Mouse (Mus musculus): ENCODE data around the gene Cib2.
A peak's percentile ranks its signal among the peaks of the same experiment; 100 is the strongest.

The Cib2 gene

DNA sequence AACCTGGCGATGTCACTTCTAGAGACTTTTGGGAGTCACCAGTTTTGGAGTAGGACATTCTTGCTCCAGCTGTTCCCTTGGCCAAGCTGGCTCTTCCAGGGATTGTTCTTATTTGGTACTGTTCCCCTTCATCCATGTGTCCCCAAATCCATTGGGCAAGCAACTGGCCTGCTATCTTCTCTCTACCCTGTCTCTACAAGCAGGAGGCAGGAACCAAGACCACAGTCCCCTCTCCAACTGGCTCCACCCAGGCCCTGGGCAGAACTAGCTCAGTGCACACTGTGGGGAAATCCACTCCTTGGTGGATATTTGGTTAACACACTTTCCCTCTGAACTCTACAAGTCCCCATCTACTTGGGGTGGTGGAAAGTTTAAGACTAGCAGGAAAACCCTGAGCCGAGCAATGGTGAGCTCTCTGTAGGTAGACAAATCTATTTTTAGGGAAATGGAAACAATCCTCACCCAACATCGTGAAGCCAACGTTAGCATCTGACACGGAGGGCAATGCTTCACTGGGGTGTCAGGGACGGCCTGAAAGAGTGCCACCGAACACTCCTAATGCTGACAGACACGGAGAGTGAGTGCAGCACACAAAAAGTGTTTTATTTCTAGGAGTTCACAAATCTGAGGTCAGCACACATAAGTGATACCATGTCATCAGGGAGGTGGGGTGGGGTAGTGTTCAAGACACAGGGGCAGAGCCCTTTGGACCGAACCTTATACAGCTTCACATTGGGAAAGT lies 15.6 kb downstream of the Cib2 start:
- DNase-seq: no peak

DNA sequence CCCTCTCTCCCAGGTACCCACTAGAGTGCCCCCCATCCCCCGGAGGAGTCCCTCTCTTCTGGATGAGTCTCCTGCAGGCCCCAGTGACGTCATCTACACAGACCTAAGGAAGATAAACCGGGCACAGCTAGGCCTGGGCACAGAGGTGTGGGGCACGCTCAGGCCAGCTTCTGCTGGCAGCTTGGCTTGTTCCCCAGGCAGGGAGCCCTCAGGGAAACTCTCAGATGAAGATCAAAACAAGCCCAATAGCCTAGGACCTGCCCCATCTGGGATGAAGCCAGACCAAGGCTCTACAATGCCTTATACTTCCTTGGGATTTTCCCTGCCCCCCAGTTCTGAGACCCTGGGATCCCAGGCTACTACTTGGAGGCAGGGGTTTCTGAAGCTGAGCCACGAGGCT lies 19.2 kb downstream of the Cib2 start:
- DNase-seq: no peak

DNA sequence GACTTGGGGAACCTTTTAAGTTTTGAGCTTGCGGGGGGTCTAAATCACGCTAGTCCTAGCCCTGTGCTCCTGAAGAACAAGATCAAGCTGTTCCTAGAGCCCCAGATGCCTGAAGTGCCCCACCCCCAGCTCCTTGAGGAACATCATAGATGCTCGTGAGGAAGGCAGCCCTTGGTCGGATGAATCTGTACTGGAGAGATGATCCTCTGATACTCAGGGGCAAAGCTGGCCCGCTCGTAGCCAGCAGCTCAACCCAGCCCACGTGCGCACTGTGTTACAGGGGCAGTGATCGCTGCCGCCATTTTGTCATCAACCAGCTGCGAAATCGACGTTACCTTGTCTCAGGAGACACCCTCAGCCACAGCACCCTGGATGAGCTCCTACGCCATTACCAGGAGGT lies 21.3 kb downstream of the Cib2 start, which contains the start of gene Sh2d7:
Gene Sh2d7, plus strand, starts transcription at position 301 of the 400 bp plus-strand sequence.
- DNase-seq: no peak

DNA sequence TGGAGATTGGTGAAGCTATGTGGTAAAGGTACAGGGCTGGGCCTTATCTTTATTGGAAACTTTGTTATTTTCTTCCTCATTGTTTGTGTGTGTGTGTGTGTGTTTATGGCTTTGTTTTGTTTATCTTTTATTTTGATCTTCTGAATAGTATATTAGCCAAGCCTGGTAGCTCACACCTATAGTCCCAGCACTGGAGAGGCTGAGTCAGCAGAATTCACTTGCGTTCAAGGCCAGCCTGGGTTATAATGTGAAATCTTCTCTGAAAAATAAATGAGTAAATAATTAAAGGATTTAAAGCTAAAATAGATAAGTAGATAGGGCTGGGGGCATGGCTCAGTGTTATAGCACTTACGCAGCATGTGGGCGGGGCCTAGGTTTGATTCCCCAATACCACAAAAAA lies 21.8 kb downstream of the Cib2 start:
- DNase-seq: no peak

DNA sequence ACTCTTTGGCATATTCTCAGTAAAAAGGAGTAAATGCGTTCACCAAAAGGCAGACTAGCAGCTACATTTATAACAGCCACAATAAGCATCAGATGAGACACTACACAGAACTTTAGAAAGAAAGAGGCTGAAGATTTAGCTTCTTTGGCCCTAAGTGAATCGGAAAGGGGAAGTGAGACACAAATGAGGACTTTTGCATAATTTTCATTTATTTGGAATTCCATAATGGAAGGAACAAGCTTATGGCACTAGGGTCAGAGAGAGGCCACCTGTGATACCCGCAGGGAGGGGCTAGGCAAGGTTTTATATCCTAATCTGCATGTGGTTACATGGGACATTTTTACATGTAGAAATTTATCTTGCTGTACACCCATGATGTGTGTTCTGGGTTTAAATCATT lies 22.5 kb downstream of the Cib2 start:
- no peak for DNase-seq

DNA sequence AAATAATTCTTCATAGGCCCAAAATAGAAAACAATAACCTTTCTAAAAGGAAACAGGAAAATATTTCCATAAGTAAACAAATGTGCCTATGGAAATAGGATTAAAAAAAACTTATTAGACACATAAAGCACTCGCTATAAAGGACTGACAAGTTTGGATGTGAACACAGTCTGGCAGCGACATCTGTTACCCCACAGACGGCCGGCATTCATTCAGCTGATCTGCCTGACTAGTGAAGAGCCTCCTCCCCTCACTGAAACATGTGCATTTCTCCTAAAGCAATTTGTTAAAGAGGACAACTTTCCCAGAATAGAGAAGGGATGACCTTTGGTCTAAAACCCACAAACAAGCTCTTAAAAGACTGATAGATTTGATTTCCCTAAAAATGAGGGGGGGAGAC lies 23.0 kb downstream of the Cib2 start:
- DNase-seq: no peak

DNA sequence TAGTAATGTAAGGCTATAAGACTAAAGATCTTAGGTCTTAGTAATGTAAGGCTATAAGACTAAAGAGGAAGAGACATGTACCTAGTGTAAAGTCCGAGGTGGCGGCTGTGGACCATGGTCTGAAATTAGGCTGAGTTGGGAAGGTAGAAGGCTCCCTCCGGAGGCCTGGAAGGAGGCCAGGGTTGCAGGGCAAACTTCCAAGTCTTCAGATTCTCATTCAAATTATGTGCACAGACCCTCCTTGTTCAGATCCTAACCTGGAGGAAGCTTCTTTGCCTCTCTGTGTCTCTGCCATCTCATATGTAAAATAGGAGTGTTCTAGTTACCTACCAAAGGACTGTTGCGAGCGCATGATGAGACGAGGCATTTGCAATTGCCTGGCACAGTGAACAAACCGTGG lies 23.8 kb downstream of the Cib2 start:
- DNase-seq: peak; percentile 54

DNA sequence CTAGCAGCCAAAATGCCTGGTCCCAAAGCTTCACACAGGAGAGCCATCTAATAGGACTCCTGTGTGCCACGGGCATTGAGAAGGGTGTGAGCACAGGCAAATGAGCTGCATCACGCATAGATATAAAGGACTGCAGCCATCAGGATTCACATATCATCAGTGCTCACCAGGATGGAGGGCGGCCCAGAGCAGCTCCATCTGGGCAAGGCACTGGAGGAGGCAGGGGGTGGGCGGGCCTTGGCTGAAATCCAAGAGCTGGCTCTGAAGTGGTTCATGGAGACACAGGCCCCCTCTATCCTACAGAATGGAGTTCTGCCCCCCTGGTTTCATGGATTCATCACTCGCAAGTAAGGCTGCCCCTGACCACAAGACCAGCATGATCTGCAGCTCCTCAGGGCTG lies 26.0 kb downstream of the Cib2 start:
- peak; percentile 27 for DNase-seq

DNA sequence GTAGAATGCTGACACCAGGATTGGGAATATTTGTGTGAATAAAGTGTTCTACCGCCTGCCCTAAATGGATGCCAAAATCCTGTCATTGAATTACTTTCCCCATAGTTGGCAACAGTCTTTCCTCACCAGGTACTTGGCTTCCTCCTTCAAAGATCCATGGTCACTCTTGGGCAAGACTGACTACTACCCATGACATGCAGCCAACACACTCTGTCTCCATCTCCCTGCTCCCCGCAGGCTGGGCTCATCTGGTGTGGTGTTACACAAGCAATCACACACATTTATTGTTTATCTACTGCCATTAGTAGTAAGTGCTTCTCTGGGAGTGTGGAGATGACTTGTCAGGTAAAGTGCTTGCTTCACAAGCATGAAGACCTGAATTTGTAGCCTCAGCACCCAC lies 27.1 kb downstream of the Cib2 start:
- no peak for DNase-seq

DNA sequence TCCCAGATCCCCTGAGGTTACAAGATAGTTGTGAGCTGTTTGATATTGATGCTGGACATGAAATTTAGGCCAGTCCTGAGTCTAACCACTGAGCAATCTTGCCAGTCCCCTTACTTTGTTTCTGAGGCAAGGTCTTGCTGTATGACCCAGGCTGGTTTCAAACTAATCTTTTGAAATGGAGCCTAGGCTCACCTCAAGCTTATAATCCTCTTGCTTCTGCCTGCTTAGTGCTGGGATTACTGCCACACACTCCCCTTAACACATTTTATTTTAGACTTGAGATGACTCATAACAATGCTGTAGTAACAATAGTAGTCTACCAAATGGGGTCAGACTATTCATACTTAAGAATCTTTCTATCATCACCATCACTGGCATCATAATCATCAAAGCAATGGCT lies 28.6 kb downstream of the Cib2 start:
- no peak for DNase-seq

DNA sequence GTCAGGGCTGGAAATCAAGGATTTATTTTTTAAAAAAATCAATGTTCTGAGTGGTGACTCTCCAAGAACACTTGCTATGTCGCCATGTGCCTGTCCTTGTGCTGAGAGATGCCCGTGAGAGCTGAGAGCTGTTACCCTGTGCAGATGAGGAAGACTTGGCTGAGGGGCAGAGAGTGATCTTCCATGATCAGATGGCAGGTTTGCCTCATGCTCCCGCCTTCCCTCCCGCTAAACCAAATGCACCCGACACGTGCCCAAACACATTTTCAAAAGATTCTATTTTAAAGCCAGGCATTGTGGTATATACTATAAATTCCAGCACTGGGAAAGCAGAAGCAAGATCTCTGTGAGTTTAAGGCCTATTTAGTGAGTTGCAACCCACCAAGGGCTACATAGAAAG lies 29.2 kb downstream of the Cib2 start:
- DNase-seq: no peak

DNA sequence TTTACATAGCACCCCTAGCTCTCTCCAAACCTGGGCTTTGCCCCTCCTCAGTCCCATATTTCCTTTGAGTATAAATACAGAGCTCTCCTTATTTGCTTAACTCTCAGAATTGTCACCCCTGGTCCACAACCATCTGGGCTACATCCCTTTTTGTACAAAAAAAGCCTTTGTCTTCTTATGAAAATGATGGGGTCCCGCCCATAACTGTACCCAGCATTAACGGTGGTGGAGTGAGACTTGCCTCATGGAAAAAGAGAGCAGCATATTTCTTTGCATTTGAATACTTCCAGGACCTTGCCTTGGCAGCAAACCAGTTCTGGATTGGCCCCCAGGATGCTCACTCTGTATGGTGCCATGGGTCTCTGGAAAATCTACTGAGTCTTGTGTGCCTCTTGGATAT lies 30.1 kb downstream of the Cib2 start:
- no peak for DNase-seq

DNA sequence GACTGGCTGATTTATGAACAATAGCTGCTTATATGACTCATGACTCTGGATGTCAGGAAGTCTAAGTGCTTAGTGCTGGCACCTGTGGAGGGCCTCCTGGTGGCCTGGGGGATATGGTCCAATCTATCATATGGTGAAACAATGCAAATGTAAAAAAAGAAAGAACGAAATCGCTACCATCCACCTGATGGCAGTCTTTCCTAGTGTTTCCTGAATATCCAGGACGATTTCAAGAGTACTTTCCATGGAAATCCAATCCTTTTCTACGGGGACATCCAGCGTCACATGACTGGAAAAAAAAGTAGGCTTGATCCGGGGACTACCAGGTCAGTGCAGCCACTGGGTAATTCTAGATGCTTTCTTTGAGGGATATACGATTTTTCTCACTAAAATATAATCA lies 32.3 kb downstream of the Cib2 start:
- no peak for DNase-seq

DNA sequence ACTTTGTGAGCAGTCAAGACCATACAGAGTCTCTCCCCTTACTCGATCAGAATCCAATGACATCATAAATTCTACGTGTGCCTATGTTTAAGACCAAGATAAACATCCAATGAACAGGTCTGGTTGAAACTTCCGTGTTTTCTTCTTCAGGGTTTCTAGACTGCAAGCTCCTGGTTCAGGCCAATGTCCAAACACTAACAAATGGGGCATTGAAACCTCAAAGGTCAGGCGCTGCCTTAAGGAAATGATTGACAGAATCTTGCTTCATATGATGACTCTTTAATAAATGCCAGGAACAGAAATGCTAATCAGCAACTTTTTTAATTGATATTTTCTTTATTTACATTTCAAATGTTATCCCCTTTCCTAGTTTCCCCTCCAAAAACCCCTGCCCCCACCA lies 39.7 kb downstream of the Cib2 start:
- peak; percentile 25 for DNase-seq

DNA sequence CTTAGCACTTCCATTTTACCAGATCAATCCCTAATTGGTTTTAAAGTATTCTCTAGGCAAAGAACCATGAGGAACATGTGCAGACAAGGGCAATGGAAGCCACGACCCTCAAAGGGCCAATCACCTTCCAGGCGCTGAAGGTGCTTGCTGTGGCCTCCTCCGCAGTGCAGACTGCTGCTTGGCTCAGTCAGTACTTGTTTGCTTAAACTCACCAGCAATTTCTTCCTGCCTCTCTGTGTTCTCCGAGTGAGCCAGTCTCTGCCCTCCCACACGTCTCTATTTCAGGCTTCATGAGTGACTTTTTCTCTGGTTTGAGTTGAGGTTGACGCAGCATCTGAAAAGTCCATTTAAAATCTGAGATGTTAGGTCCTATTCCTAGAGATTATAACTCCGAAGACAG lies 41.1 kb downstream of the Cib2 start:
- no peak for DNase-seq

DNA sequence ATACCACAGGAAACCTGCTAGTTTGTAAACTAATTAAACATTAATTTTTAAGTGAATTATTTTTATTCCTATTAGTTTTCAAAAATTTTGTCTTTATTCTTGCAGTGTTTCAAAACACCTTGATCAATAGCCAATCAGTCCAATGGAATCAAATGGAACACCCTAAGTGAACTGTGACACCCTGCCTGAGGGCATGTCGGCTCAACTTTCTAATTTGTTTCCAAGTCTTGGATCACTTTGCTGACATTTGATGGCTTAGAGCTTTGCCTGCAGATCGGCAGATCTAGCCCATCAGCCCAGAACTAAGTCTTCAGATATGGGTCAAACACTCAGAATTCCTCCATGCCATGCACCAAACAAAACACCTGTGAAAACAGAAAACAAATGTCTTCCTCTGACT lies 44.0 kb downstream of the Cib2 start:
- no peak for DNase-seq

DNA sequence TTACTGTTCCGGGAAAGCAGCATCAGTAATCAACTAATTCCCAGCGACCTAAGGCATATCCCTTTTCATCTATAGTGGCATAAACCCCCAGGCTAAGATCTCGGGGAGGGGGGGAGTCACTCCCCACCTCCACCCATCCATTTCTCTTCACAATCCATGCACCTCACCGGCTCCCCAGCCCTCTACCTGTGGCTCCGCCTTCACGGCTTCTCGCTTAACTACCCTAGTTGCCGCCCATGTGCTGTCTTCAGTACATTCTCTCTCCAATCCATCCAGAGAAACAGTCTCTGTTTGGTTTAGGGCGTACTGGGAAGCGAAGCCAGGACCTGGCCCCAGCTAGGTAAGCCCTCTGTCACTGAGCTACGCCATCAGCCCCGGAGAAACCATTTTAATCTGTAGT lies 57.1 kb downstream of the Cib2 start:
- DNase-seq: peak; percentile 32

DNA sequence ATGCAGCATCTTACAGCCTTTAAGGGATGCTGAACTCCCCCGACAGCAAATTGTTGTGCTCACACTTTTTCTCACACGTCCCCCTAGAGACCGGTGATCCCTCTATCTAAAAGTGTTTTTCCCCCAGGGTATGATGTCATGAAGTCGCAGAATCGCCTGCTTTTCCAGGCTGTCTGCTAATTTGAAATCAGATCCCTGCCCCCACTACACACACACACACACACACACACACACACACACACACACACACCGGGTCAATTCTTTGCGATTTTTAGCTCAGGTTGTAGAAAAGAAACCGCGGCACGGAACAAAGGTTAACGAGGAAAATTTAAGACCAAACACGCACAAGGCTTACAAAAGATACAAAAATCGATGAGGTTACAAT lies 57.9 kb downstream of the Cib2 start:
- DNase-seq: no peak

DNA sequence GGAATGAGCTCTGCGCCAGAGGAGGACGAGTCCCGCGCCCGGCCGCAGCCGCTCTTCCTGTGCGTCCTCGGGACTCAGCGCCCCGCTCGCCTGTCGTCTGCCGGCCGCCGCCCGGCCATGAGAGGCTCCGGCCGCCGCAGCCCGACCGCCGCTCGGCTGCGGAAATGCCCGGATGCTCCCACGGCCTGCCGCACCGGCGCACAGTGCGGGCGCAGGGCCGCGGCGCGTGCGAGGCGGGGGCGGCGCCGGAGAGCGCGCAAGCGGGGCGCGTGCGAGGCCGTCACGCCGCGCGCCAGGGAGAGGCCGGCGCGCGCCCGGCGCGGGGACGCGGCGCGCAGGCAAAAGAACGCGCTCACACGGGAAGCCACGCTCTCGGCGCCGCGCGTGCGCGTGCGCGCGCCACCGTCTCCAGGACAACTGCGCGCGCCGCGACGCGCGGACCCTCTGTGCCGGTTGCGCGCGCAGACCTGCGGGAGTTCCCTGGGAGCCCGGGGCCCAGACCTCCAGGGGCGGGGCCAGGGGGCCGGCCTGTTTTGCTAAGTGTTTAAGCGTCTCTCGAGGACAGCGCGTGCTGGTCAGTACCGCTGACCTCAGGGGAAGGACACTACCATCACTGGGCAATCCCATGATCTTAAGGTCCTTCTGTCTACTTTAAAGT lies 58.4 kb downstream of the Cib2 start, which contains the start of gene Dmxl2:
Gene Dmxl2, minus strand, starts transcription at position 174 of the 658 bp plus-strand sequence.
- DNase-seq: peak; percentile 96

DNA sequence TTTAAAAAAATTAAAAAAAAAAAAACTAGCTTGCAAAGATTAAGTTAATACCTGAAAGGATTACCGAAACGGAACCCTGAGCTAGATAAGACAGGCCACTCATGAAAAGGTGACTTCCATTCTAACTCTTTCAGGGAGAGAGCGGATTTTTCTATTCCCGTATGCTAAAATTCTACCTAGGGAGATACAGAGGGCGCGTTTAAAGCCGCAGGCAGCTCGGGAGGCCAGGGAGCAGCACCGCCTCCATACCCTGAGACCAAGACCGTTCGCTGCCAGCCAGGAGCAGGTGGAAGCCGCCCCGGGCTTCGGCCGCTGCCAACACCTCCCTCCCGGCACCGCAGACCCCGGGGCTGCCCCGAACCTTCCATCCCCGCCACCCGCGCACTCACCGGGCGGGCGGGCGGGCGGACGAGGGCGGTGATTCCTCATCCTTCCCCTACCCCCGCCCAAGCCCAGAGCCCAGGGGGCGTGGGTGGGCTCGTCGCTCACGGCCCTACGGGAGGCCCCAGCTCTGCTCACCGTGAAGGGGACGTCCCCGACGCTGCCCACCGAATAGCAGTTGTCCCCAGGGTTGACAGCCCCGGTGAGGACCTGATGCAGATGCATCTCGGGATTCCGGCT lies 59.1 kb downstream of the Cib2 start:
- DNase-seq: peak; percentile 57

DNA sequence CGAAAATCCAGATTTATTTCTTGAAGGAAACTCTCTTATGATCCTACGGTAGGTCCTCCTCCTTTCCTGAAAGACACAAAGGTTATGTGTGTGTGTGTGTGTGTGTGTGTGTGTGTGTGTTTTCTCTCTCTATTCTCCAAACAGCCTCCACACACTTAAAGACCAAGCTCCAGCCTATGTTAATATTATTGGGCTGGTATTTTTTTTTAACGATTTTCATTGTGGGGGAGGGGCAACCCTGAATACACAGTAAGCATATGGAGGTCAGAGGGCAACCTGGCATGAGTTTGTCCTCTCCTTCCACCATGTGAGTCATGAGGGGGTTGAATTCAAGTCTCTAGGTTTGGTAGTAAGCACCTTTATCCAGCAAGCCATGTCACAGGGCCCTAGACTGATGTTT lies 60.2 kb downstream of the Cib2 start:
- no peak for DNase-seq

DNA sequence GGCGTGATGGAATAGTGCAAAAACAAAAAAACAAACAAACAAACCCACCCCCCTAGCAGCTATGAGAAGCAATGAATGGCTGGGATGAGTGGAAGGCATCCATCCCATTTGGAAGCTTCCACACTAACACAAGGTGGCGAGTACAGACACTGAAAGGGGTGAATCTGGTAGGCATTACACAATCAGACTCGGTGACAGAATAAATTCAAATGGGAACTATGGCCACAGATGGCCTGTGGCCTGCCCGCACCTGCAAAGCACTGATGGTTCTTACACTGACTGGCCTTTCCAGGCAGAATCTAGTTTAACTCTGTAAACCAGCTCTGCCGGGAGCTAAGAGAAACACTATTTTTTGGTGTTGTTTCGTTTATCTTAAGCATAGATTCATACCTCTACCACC lies 60.7 kb downstream of the Cib2 start:
- no peak for DNase-seq

Data from kidney, postnatal 10 days (tissue).